Comparison of ENCODE assay signal across 8 mouse cellular contexts in genomic region chr10:80140666-80141035, GRCm38 (mm10). TPM values are rescaled to one million over a fixed set of nuclear protein-coding genes. Genes with fewer than 3 reads are reported as not detected.
DNase-seq lines count a peak whose midpoint lies in the region; ATAC-seq and TF ChIP-seq lines count a peak whose summit lies in the region.

TSS of gene Cbarp (minus strand) at chr10:80140835.

- peaks cover 40% of the 10 kb centered on the region for H3K4me1 ChIP-seq in thymus, adult 2 months (replicated peaks; ENCODE audit: control insufficient read depth, insufficient read depth, low read length)
- H3K4me1 ChIP-seq in neural tube, embryonic 12.5 days = peaks cover 64% of the 10 kb centered on the region

- 86% methylated on average over 10 of the region's 10 CpGs for WGBS in thymus, adult 2 months
- WGBS in neural tube, embryonic 12.5 days = 78% methylated on average over 10 of the region's 10 CpGs

- peak within 1 kb of the TSS; percentile 83 for H3K27ac ChIP-seq in thymus, adult 2 months (ENCODE audit: control insufficient read depth, insufficient read depth, low read length)
- H3K27ac ChIP-seq in neural tube, embryonic 12.5 days = peak within 1 kb of the TSS; percentile 27; the same call in 1 of the 2 replicates

- no peak for TF ChIP-seq CTCF in thymus, adult 2 months (IDR thresholded peaks at IDR 0.05; ENCODE audit: borderline replicate concordance, control insufficient read depth, extremely low read depth, insufficient read depth, low read length, poor library complexity)

- peak within 1 kb of the TSS; percentile 36 for H3K4me3 ChIP-seq in thymus, adult 2 months (ENCODE audit: control insufficient read depth, insufficient read depth, low read length)
- peak within 1 kb of the TSS; percentile 67 for H3K4me3 ChIP-seq in neural tube, embryonic 12.5 days

- peak within 1 kb of the TSS; percentile 94 for H3K9ac ChIP-seq in neural tube, embryonic 12.5 days

- H3K36me3 ChIP-seq in thymus, adult 2 months (ENCODE audit: control insufficient read depth, insufficient read depth, low read length) = no peaks in the 10 kb centered on the region
- H3K36me3 ChIP-seq in neural tube, embryonic 12.5 days = peaks cover 25% of the 10 kb centered on the region

- ATAC-seq in neural tube, embryonic 12.5 days (ENCODE audit: low FRiP score, low read depth) = no peak

- no peaks in the 10 kb centered on the region; the same call in 1 of the 2 replicates for H3K27me3 ChIP-seq in thymus, adult 2 months (ENCODE audit: control insufficient read depth, insufficient read depth, low read length)
- H3K27me3 ChIP-seq in neural tube, embryonic 12.5 days (replicated peaks) = peaks cover 27% of the 10 kb centered on the region

- peak within 1 kb of the TSS; percentile 99 for H3K4me2 ChIP-seq in neural tube, embryonic 12.5 days (replicated peaks)

- H3K9me3 ChIP-seq in neural tube, embryonic 12.5 days = no peaks in the 10 kb centered on the region

- DNase-seq in frontal cortex, adult 2 months (ENCODE audit: extremely low spot score in 1 of 2, low spot score in 1 of 2) = no peak
- DNase-seq in frontal cortex, postnatal 25 days (ENCODE audit: low spot score in 2 of 2) = no peak
- DNase-seq in thymus, adult 2 months = no peak
- no peak for DNase-seq in thymus, postnatal 36 days
- DNase-seq in layer of hippocampus, postnatal 36 days = no peak
- no peak for DNase-seq in natural killer cell, adult 2 months (ENCODE audit: low spot score in 2 of 2)
- DNase-seq in retina, postnatal 1 day = no peak

- TF ChIP-seq POLR2A in thymus, adult 2 months (IDR thresholded peaks at IDR 0.05; ENCODE audit: control insufficient read depth, extremely low read depth, insufficient read depth, low read length, poor library complexity) = no peak

RNA-seq across cellular contexts. Expression of gene Cbarp, which starts in this region (rescaled TPM):
- 252 and 288 TPM in 2 replicates for polyA plus RNA-seq in frontal cortex, adult 2 months (2012; rRNA removed)
- polyA plus RNA-seq in thymus, adult 2 months (2012; rRNA removed) = 34.0 and 37.7 TPM in 2 replicates
- 100 to 1,000 TPM; 336 to 379 TPM for total RNA-seq in layer of hippocampus, postnatal 36 days (2021)
- 26.5 and 27.3 TPM in 2 replicates for polyA plus RNA-seq in neural tube, embryonic 12.5 days (2016; fragmentation: Nextera tagmentation; extraction: Ambion mirVana)
